Mouse (Mus musculus) spleen, adult 2 months (tissue): ENCODE results near the gene Armc8.

Experiments used
- CTCF ChIP-seq: fragments of 200-500 bp; IDR thresholded peaks from 2 replicates; pipeline ENCODE4 v1.5.1; 2011; ENCODE audit warnings: mild to moderate bottlenecking, inconsistent platforms; ENCODE audit not compliant: insufficient read depth, insufficient read length, insufficient replicate concordance; ENCODE audit errors: extremely low read depth
- POLR2A ChIP-seq: fragments of 200-500 bp; IDR thresholded peaks from 2 replicates; pipeline ENCODE4 v1.6.1; 2011; ENCODE audit warnings: low read depth, low read length, inconsistent platforms

GRCm38 (mm10) chr9:99568023-99568346 is 714 bp downstream of the Armc8 start:
- TF ChIP-seq POLR2A (no peak), CTCF (no peak)
